Mouse (Mus musculus): ENCODE data around the gene Flnb.
A peak's percentile ranks its signal among the peaks of the same experiment; 100 is the strongest.

Gene Flnb

DNA sequence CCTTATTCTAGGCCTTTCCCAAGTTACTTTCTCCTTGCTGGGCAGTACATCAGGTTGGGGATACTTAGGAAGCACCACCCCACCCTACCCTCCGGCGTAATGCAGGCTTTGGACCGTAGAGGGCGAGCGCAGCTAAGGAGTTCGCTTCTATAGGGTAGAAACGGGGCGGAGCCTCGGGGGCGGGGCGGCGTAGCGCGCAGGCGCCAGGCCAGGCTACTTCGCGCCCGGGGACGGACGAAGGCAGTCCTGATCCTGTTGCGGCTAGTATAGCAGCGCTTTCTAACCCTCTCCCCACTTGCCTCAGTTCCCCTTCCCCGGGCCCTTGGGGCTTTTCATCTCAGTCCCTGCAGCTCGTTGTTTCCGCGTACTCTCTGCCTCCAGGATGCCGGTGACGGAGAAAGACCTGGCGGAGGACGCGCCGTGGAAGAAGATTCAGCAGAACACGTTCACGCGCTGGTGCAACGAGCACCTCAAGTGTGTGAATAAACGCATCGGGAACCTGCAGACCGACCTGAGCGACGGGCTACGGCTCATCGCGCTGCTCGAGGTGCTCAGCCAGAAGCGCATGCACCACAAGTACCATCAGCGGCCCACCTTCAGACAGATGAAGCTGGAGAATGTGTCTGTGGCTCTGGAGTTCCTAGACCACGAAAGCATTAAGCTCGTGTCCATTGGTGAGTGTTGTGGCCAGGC, at the start of gene Flnb:
Gene Flnb (plus strand): TSS at position 188 of the 693 bp plus-strand sequence.
- DNase-seq (ENCODE audit: low spot score) = peak; percentile 99

DNA sequence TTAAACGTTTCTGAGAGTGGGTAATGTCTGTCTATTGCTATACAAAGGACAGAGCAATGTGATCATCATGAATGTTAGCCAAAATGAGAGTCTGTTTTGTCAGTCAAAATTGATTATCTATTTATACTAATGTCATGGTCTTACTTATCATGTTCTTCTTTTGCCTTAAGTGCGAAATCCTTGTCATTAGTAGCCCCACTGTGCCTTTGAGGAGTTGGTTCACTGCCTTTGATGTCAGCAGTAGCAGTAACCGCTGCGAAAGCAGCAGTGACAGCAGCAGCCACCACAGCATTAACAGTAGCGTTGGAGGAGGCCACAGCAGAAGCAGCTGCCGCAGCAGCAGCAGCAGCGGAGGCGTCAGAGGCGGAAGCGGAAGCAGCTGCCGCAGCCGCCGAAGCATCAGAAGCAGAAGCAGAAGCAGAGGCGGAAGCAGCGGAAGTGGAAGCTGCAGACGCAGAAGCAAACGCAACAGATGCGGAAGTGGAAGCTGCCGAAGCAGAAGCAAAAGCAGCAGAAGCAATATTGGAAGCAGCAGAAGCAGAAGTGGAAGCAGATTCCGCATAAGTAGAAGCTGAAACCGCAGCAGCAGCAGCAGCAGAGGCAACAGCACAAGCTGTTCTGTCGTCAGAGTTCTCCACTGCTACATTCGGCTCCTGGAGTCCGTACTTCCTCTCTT, 43.9 kb upstream of the Flnb start:
- DNase-seq (ENCODE audit: low spot score) = peak; percentile 52

DNA sequence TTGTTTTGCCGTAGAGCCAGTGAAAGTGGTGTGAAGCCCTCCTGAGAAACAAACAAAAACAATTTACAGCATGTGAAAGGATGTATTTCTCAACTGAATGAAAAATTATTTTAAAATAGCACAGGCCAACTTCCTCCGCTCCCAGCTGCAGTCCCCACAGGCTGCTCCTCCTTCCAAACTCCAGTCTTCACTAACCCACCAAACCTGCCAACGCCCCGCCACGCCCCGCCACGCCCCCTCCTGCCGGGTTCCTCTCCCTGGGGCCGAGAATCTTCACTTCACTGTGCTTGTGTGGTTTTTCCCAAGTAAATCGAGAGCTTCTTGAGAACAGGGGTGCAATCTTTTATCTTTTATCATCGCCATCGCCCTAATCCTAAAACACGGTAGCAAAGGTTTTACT, 31.7 kb upstream of the Flnb start:
- DNase-seq (ENCODE audit: low spot score) = no peak

DNA sequence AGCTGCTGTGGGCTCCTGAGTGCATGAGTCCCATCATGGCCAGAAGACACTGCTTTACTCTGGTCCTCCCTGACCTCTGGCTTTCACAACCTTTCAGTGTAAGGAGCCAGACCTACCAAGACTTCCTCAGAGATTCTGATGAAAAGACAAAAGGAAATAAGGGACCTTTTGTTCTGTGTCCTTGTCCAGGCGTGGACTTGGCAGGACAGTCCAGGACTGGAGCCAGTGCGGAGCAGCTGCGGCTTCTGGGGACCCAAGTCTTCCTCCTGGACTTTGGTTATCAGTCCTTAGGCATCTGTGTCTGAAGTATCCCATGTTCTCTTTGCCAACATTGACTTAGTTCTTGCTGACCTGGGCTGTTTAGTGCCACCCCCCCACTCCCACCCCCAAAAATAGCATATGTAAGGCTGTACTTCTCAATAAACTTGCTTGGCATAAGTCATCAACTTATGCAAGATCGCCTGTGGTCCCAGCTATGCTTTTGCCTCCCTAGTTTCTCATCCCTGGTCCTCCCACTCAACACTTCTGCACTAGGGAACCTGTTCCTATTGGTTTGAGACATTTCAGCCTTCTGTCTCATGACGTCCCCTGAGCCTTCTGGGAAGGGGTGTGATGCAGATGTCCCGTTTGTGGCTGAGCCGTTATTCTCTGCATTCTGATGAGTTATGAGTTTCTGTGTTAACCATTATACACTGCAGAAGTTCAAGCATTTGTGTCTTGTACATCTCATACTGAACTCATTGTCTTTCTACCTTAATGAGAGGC, 28.3 kb upstream of the Flnb start:
- no peak for DNase-seq (ENCODE audit: low spot score)

DNA sequence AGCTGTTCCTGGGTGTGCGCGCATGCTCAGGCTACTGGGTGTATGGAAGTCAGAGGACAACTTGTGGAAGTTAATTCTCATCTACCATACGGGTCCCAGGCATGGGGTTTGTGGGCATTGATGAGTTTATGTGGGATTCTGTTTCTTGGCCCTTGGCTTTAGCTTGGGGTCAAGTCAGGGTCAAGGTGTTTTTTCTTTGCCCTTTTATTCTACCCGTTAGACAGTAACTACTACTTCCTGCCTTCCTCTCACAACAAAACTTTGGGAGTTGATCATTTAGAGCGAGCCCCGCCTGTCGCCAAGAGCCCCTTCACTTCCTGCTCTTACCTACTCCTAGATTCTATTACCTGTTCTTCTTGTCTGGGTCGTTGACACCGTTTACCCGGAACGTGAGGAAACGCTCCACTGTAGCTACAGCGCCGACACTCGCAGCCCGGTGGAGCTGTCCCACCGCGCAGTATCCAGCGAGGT, 26.7 kb upstream of the Flnb start:
- no peak for DNase-seq (ENCODE audit: low spot score)

DNA sequence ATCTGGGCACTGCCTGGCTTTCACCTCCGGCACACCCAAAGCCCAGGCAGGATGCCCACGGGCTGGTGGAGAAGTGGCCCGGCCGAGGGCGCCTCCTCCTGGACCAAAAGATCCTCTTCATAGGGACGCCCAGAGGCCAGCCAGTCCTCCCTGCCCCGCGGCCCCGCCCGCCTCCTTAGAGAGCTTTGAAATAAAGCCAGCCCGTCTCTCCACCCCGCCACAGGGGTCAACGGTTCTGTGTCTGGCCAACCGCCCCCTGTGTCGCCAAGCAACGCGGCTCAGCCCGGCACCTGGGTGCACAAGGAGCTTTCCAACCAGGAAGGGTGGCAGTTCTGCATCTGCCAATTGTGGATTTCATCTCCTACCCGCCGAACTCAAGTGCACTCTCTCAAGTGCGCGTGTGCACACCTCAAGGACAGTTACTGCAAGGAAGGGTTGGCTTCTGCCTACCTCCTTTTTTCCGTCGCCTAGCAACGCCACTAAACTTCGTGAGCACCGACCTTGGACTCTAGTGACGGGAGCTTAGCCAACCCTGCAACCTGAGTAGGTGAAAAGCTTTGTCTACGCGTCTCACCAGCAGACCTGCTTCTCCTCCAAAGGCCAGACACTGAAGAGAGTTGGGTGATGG, 26.1 kb upstream of the Flnb start, which contains the start of gene Gm26661:
Gene Gm26661 (plus strand): TSS at position 56 of the 628 bp plus-strand sequence.
- peak; percentile 85 for DNase-seq (ENCODE audit: low spot score)

DNA sequence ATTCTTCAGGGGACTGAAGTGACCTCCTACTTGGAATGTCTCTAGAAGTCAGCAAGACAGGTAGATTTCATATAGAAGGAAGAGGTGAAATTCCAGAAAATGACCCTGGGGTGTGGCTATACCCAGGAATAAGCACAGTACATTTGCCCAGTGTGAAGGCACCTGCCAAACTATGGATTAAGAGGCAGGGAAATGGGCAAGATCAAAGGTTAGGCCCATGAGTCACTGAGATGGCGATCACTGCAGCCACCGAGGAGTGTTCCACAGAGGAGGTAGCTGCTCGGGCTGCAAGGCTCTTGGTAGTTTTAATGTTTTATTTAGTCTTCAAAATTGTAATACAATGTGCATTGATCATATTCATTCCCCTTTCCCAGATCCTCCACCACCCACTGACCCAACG, 21.8 kb upstream of the Flnb start:
- DNase-seq (ENCODE audit: low spot score) = no peak

DNA sequence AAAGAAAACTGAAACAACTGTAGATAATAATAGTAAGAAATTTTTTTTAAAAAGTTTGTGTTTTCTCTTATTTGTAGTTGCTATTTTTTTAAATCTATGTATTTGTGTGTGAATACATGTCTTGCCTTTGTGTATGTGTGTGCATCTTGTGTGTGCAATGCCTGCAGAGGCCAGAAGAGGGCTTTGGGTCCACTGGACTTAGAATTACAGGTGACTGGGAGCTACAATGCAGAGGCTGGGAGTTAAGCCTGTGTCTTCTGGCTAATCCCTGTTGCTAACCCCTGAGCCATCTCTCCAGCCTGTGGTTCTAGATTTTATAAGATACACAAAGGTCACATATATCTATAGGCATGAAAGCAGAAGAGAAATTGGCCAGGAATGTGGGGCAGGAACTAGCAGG, 17.1 kb upstream of the Flnb start:
- no peak for DNase-seq (ENCODE audit: low spot score)

DNA sequence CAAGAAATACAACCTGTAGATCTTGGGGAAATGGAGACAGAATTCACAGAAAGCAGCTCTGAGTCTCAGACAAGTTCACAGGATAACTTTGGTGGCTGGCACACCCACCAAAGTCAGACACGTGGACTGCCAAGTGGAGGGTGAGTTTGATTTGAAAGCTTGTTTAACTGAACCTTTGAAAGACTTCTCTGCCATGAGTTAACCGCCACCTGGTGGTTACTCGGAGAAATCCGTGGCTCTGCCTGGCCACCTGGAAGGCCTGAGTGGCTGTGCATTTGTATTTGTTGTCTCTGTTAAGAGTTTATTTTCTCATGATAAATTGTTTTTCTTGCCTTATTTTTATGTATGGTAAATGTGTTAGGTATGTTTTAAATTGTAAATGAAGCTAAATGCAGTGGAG, 15.9 kb upstream of the Flnb start:
- DNase-seq (ENCODE audit: low spot score) = peak; percentile 58

DNA sequence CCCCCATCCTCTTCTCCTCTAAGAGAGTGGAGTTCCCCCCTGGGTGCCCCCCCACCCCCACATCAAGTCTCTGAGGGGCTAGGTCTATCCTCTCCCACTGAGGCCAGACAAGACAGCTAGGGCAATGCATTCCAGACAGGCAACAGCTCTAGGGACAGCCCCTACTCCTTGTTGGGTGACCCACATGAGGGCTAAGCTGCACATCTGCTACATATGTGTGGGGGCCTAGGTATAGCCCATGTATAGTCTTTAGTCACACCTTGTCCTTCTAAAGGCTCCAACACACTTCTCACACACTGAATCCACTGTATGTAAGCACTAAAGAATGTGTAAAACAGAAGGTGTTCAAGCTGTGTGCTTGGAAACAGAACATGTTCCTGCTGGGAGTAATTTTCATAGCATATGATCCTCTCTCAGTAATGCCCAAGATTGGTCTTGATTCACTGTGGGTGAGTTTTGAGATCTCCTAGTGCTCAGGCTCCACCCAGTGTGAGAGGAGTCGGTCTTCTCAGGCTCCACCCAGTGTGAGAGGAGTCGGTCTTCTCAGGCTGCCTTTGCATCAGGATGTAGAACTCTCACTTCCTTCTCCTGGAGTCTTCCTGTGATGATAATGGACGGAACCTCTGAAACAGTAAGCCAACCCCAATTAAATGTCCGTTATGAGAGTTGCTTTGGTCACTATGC, 13.7 kb upstream of the Flnb start:
- DNase-seq (ENCODE audit: low spot score) = no peak

DNA sequence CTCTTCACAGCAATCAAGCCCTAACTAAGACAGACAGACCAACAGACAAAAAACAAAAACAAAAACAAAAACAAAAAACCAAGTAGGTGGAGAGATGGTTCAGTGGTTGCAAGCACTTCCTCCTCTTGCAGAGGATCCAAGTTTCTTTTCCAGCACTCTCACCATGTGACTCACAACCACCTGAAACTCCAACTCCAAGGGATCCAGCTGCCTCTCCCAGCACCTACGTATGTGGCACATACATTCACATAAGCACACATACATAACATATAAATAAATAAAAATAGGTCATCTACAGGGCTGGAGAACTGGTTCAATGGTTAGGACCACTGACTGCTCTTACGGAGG, 13.2 kb upstream of the Flnb start:
- DNase-seq (ENCODE audit: low spot score) = no peak

DNA sequence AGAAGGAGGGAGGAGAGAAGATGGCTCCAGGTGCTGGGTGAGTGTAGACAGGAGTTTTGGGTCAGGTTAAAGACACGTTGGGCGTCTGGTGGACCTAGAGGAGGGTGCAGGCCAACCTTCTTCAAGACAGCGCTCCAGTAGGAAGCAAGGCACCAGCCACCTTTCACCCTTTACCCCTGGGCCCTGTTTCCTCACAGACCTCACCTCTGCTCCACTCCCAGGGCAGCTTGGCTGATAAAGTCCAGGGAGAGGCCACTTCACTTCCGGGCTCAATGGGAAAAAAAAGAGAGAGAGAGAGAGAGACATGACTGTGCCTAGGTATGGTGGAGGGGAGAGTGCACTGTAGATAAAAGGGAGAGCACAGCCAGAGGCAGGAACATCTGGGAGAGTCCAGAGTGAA, 10.0 kb upstream of the Flnb start:
- no peak for DNase-seq (ENCODE audit: low spot score)

DNA sequence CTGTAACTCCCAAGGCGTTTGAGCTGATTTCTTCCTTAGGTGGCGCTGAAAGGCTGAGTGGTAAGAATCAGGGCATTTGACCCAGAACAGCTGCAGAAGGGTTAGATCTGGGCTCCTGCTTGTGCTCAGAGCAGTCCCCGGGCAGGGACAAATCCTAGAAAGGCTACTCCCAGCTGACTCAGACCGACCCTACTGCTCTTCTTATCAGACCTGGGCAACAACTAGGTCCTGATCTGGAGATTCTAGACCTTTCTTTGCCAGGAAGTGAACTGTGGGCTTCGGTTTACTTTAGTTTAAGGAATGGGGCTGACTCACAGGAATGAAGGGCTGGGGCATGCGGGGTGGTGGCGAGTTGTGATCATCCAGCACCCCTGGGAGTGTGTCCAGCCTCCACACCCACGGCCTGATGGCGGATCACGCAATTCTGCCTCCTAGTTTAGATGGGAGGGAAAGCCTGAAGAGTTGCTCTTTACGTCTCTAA, 9.2 kb upstream of the Flnb start:
- DNase-seq (ENCODE audit: low spot score) = no peak

DNA sequence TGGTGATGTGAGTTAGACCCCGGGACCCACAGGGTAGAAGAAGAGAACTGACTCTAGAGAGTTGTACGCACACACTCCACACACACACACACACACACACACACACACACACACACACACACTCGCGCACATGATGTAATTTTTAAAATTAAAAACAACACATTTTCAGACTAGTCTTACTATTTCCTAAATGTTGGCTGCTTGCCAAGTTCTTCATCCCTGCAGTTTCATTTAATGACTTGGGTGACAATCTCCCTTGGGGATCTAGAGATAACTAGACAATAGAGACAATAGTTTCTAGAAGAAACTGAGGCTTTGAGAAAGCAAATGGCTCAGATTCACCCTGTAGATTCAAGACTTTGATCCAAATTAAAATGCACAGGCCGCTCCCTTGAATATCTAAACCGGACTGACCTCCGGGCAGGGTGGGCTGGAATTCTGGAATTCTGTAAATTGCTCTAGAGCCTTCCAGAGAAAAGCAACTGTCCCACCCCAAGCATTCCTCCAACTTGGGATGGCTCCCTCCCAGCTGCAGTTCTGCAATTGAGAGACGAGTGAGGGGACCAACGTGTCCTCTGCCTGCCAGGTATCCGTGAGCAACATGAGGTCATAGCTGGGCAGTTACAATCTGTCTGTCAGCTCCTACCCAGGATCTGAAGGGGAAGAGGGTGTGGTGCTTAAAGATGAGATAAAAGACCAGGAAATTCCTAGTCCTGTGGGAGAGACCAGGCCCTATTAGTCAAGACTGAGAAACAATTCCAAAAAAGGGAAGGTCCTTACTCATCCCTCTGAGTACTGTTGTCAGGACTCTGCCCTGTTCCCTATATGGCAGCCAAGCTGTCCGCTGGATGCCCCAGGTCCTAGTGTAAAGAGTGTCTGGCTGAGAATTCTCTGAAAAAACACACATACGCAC, 8.5 kb upstream of the Flnb start:
- no peak for DNase-seq (ENCODE audit: low spot score)

DNA sequence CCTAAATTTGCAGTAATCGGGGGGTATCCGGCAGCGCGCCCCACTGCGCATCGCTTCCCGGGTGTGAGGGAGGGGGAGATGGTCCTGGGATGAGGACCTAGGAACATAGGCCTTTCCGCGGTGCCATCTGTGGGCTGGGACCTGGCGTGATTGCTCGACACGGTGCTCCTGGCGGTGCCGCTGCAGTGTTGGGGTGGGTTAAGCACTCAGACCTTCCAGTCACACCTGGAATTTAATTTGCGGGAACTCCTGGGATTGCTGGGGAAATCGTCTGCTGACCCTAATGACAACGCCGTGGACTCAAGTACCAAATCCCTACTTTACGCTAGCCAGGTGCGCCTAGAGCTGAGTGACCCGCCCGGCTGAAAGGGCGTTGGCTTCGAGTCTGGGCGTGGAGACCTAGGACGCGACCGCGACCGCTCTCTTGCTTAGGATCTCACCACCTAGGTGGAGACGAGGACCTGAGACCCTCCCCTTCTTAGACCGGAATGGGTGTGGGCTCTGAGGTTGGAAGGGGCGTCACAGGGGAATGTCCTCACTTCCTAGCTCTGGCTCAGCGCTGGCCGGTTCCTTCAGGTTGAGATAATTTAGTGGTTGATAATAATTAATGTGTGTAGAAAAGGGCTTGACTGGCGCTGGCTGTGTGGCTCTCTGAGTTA, 835 bp downstream of the Flnb start:
- DNase-seq (ENCODE audit: low spot score) = peak; percentile 47

DNA sequence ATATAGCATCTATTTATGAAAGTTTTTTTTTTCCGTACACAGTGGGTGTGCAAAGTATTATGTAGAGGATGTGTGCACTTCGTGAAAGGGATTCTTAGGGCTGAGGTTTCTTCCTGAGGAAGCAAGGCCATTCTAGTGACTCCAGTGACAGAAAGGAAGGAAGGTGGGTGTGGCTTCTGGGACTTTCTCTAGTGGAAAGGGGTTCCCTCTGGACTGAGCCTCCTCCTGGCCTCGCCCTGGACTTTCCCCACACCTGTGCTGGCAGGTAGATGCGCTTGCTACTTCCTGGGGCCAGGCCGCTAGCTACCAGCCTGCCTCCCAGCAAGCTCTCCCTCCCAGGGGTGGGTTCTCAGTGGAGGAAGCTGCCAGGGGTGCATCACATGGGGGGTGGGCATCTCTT, 1.7 kb downstream of the Flnb start:
- DNase-seq (ENCODE audit: low spot score) = no peak

DNA sequence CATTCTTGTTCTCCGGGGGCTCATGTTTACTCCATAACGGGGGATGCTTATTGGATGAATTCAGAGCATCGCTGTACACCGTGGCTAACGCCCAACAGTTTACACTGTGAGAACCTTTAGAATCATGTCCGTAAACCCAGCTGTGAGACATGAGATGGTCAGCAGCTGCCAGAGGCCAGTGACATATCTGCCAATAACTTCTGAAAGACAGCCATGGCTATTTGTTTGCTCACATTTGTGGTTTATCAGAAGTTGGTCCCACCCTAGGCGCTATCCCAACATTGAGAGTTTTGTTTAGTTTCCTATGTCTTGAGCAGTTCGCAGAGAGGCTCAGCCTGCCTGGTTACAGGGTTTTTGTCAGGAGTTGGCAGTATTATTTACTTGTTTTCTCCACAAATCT, 3.6 kb downstream of the Flnb start:
- no peak for DNase-seq (ENCODE audit: low spot score)

DNA sequence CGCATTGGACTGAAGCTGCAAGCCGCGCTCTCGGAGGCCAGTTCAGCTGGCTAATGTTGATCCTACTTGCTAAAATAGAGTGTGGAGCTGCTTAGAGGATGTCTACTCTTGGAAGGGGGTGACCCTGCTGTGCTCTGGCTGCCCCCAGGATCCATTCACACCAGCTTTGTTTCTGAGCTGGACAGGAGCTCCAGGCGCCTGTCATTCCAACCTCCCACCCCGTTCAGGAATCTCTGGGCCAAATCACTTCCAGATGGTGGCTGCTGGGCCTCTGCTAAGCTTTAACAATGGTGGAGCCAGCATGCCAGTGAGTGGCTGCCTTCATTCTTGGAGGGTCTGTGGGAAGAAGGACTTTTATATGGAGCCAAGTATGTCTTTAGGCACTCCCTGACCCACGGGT, 4.9 kb downstream of the Flnb start:
- DNase-seq (ENCODE audit: low spot score) = no peak

DNA sequence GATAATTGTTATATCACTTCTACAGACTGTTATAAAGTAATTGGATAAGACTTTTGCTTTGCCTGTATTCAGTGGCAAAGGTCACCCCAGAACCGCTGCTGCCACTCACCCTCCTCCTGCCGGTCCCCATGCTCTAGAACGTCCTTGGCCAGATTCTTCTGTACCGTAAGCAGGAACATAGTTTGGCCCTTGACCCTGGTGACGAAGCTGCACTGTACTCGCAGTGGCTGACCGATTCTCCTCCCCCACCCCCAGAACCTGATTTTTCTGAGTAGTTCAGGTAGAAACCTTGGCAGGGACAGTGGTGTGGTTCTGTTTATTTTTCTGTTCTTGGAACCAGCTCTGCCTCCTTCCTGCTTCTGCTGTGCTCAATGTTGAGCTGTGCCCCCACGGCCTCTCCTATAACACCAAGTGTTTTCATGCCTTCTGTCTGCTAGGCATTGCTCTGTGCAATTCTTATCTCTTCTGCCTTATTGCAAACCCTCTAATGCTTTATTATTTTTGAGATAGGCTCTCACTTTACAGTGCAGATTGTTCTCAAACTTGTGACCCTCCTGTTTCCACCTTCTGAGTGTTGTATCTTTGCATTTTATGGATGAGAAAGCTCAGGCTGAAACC, 7.0 kb downstream of the Flnb start:
- no peak for DNase-seq (ENCODE audit: low spot score)

All from testis, postnatal 10 days (tissue).